Mouse (Mus musculus) kidney, adult 2 months (tissue): ENCODE data around the gene Txnip. TPM values are rescaled to one million over a fixed set of nuclear protein-coding genes. Genes with fewer than 3 reads are reported as not detected.
"Not testable (repeated sequence)": the region's sequence is repeated elsewhere in the genome, so short reads cannot be mapped to it uniquely, and the experiment has no call there.

Experiments used
- DNase-seq: peaks from one replicate; pipeline ENCODE4 v3.0.0; 2021
- H3K27ac ChIP-seq: fragments of 200-500 bp; 2 replicates; pipeline ENCODE4 v1.5.1; 2012; ENCODE audit warnings: low read depth, low read length, control low read depth, inconsistent platforms; ENCODE audit not compliant: insufficient read depth
- H3K27me3 ChIP-seq: fragments of 200-500 bp; replicated peaks from 2 replicates; pipeline ENCODE4 v1.6.1; 2012; ENCODE audit warnings: mild to moderate bottlenecking, moderate library complexity, low read length, inconsistent platforms; ENCODE audit not compliant: control insufficient read depth, insufficient read depth
- H3K36me3 ChIP-seq: fragments of 200-500 bp; 2 replicates; pipeline ENCODE4 v1.6.1; 2012; ENCODE audit warnings: mild to moderate bottlenecking, moderate library complexity, low read length, inconsistent platforms; ENCODE audit not compliant: control insufficient read depth, insufficient read depth
- H3K4me1 ChIP-seq: fragments of 200-500 bp; 2 replicates; pipeline ENCODE4 v1.6.1; 2011; ENCODE audit warnings: low read length; ENCODE audit not compliant: control insufficient read depth, insufficient read depth
- H3K4me3 ChIP-seq: fragments of 200-500 bp; 2 replicates; pipeline ENCODE4 v1.5.1; 2011; ENCODE audit warnings: mild to moderate bottlenecking, low read depth, low read length, control low read depth; ENCODE audit not compliant: insufficient read depth
- CTCF ChIP-seq: fragments of 200-500 bp; conservative IDR thresholded peaks from 2 replicates; pipeline ENCODE4 v1.5.1; 2011; ENCODE audit warnings: low read depth, mild to moderate bottlenecking, control low read depth, low read length, moderate library complexity, mixed read lengths; ENCODE audit not compliant: insufficient read depth, insufficient read length
- POLR2A ChIP-seq: fragments of 200-500 bp; IDR thresholded peaks from one replicate; pipeline ENCODE4 v1.6.1; 2011; ENCODE audit warnings: low read depth, low read length, control low read depth
- WGBS: fragments of 180-500 bp; shearing (Covaris S2); methylation state at CpG from one replicate; pipeline ENCODE4 v1.1.7; 2018; 5-methylcytosine and 5-hydroxymethylcytosine counted together
- polyA plus RNA-seq: library from polyadenylated mRNA; depleted of rRNA; stranded (reverse); fragments of >200 nt; gene quantifications from 2 replicates; pipeline ENCODE4 v1.2.3, GENCODE M21; 2012; rRNA removed

Gene Txnip
- polyA plus RNA-seq, 1 experiment: 518 TPM

DNA sequence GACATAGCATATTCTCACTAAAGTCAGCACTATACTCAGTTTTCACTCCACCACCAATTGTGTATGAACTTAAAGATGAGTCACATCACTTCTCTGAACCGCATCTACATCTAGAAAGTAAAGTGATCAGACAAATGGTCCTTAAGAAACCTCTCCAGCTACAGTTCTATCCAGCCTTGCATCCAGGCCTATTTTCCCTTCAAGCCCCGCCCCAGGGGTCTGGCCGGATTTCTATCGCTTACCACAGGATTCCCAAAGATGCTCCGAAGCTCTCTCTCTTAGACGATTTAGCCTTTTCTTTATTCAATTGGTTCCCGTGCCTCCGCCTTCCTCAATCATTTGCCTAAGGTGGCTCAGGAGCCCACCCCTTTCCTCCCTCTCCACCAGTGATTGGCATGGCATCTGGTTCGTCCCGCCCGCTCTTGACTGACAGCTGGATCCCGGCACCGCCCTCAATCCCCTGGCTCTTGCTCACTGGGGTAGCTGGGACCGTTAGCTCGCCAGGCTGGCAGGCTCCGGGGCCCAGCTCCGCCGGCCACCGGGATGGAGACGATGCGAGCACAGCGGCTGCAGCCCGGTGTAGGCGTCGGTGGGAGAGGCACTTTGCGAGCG is 43.0 kb downstream of the Txnip start, which contains the start of gene Lix1l:
TSS of gene Lix1l (plus strand) at position 511 of the 612 bp plus-strand sequence.
- WGBS: 1% methylated on average over 27 of the region's 27 CpGs
- DNase-seq: peak; percentile 96
- H3K36me3 ChIP-seq: no peaks in the 10 kb centered on the region

GRCm38 (mm10) chr3:96601251-96601787 is 43.6 kb downstream of the Txnip start:
- no peak for TF ChIP-seq CTCF
- peak; percentile 35 for TF ChIP-seq POLR2A
- H3K4me3 ChIP-seq: peak overlapping the region; percentile 62
- H3K27me3 ChIP-seq: 0 out of 2 replicates have a peak, but pooled peaks cover 1% of the 10 kb centered on the region
- peak; percentile 83 for DNase-seq
- H3K36me3 ChIP-seq: no peaks in the 10 kb centered on the region
- peak overlapping the region; percentile 61; the same call in 1 of the 2 replicates for H3K27ac ChIP-seq
- H3K4me1 ChIP-seq: no peaks in the 10 kb centered on the region
- WGBS: 3% methylated on average over 39 of the region's 40 CpGs

More for the DNA sequence above, 43.0 kb downstream of the Txnip start, which contains the start of gene Lix1l:
- Histone ChIP-seq H3K4me3 (peak within 1 kb of the TSS; percentile 62), H3K27ac (peak within 1 kb of the TSS; percentile 61; the same call in 1 of the 2 replicates), H3K27me3 (0 out of 2 replicates have a peak, but pooled peaks cover 1% of the 10 kb centered on the region), H3K4me1 (no peaks in the 10 kb centered on the region)
- no peak for TF ChIP-seq POLR2A
- TF ChIP-seq CTCF: no peak

DNA sequence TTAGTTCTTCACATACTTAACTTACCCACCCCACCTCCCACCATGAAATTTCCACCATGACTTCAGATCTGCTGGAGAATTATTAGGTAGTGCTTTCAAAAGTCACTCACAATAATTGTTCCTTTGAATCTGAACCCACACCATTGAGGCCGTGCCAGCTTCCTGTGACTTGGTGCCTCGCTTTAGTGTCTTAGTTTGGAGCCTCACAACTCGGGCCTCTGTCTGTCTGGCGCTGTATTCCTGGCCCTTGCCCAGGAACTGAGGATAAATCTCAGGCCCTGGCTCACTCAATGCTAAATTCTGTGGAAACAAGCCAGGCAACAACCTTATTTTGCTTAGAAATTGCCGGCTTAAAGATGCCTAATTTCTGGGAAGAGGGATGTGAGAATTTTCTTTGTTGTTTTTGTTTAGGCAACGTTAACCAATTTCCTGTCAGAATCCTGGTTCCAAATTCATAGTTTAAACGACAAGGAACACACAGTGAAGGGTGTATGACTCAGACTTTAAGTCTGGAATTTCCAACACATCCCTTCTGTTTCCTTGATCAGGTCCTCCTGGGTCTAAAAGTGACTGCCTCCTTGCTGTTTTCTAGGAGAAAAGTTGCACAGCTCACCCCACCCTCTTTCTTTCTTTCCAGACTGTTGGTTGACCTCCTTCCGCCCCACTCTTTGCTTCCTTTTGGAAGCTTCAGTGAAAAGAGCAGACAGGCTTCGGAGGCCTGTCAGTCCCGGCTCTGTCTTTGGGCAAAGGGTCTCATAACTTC is 44.4 kb downstream of the Txnip start:
- 36% methylated on average over 10 of the region's 10 CpGs for WGBS

DNA sequence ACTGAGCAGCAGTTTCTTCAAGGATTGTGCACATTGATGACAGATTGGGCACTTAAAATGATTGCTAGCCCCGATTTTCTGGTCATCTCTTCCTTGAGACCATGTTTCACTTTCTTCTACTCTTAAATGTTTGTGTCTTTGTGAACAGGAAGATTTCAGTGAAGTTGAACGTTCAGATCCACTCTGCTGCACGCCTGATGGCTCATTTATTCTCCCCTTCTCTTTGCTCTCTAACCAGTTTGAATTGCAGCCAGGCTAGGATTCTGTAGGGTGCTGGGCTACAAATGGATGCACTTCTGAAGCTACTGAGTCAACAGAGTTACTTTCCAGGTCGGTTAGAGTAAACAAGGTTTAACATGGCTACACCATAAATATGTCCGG is 44.9 kb downstream of the Txnip start:
- Histone ChIP-seq H3K27ac (peak overlapping the region; percentile 49; the same call in 1 of the 2 replicates), H3K4me1 (no peaks in the 10 kb centered on the region), H3K36me3 (no peaks in the 10 kb centered on the region), H3K4me3 (no peak overlapping the region), H3K27me3 (0 out of 2 replicates have a peak, but pooled peaks cover 1% of the 10 kb centered on the region)
- no peak for DNase-seq
- TF ChIP-seq CTCF: no peak
- TF ChIP-seq POLR2A: no peak
- WGBS: 17% methylated on average over 5 of the region's 5 CpGs

More for the DNA sequence above, 44.4 kb downstream of the Txnip start:
- H3K4me1 ChIP-seq: no peaks in the 10 kb centered on the region
- no peak overlapping the region; the same call in 1 of the 2 replicates for H3K4me3 ChIP-seq
- H3K27ac ChIP-seq: peak overlapping the region; percentile 61
- TF ChIP-seq CTCF (no peak), POLR2A (no peak)
- DNase-seq: peak; percentile 43
- H3K36me3 ChIP-seq: no peaks in the 10 kb centered on the region
- H3K27me3 ChIP-seq: 0 out of 2 replicates have a peak, but pooled peaks cover 1% of the 10 kb centered on the region

DNA sequence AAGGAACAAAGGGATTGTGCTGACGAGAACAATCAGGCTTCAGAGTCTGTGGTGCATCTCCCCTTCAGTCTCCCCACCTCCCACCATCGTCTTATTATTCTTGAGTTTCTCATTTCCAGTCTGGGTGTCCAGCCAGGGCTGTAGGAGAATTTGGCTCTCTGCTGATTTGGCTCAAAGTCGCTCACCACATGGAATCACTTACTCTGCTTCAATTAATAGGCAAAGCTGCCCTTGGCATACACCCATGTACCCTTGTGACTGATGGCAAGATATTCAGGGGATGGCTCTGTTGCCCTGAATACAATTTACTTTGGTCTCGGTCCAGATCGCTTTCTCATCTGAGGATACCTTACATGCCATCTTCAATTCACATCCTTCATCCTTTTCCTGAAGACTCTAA is 45.6 kb downstream of the Txnip start:
- Histone ChIP-seq H3K4me1 (no peaks in the 10 kb centered on the region), H3K36me3 (no peaks in the 10 kb centered on the region), H3K27me3 (no peaks in the 10 kb centered on the region), H3K4me3 (no peak overlapping the region), H3K27ac (no peak overlapping the region)
- TF ChIP-seq POLR2A (no peak), CTCF (no peak)
- no peak for DNase-seq
- 45% methylated on average over 5 of the region's 5 CpGs for WGBS

- H3K27ac ChIP-seq, H3K36me3 ChIP-seq, DNase-seq, H3K4me3 ChIP-seq, H3K4me1 ChIP-seq, H3K27me3 ChIP-seq: not testable (repeated sequence)
- 92% methylated on average over 4 of the region's 4 CpGs for WGBS
These were observed 48.2 kb downstream of the Txnip start for GRCm38 (mm10) chr3:96606007-96606406.

DNA sequence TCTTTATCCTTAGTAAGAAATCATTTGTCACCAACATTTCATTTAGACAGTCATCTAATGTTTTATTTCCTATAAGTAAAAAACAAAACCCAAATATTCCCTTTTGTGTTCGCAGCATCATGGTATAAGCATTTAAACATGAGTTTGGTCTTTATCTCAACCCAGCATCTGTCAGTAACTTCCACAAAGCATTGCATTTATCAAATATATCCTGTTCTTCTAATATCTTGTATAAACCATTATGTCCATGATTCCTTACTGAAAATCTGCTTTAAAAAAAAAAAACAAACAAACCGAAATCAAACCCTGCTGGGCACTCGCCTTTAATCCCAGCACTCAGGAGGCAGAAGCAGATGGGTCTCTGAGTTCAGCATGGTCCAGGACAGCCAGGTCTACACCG is 48.9 kb downstream of the Txnip start:
- Histone ChIP-seq H3K4me1 (no peaks in the 10 kb centered on the region), H3K4me3 (no peak overlapping the region), H3K27me3 (no peaks in the 10 kb centered on the region), H3K36me3 (no peaks in the 10 kb centered on the region), H3K27ac (no peak overlapping the region)
- 90% methylated on average over 4 of the region's 4 CpGs for WGBS
- DNase-seq: no peak
- TF ChIP-seq CTCF: no peak
- TF ChIP-seq POLR2A: no peak

Other genes with a start within 250 kb of the Txnip start
- gene BC107364, start 105.7 kb upstream of the Txnip start, polyA plus RNA-seq: 0.08 and 0.14 TPM in 2 replicates
- 0.23 and 3.9 TPM in 2 replicates for gene Hfe2, start 32.8 kb upstream of the Txnip start, polyA plus RNA-seq
- 0.20 TPM in 1 of 2 replicates, not detected in the other for gene Gm16253, start 19.0 kb downstream of the Txnip start, polyA plus RNA-seq
- 14.5 and 15.3 TPM in 2 replicates for gene Polr3gl, start 36.2 kb downstream of the Txnip start, polyA plus RNA-seq
- 0.23 and 0.38 TPM in 2 replicates for gene Ankrd34a, start 38.7 kb downstream of the Txnip start, polyA plus RNA-seq
- 7.7 and 9.6 TPM in 2 replicates for gene Lix1l, start 43.2 kb downstream of the Txnip start, polyA plus RNA-seq
- gene Rbm8a, start 72.0 kb downstream of the Txnip start, polyA plus RNA-seq: 7.8 and 16.1 TPM in 2 replicates
- 57.6 and 57.7 TPM in 2 replicates for gene Pex11b, start 77.4 kb downstream of the Txnip start, polyA plus RNA-seq
- gene Gm42957, start 77.5 kb downstream of the Txnip start, polyA plus RNA-seq: 0.07 TPM in 1 of 2 replicates, not detected in the other
- gene Itga10, start 87.6 kb downstream of the Txnip start, polyA plus RNA-seq: 1.2 and 1.6 TPM in 2 replicates
- 0.38 and 0.45 TPM in 2 replicates for gene Ankrd35, start 112.2 kb downstream of the Txnip start, polyA plus RNA-seq
- 21.0 and 23.2 TPM in 2 replicates for gene Pias3, start 138.4 kb downstream of the Txnip start, polyA plus RNA-seq
- gene Nudt17, start 150.6 kb downstream of the Txnip start, polyA plus RNA-seq: 2.0 and 3.6 TPM in 2 replicates
- 32.2 and 34.6 TPM in 2 replicates for gene Polr3c, start 169.7 kb downstream of the Txnip start, polyA plus RNA-seq
- 20.7 and 23.5 TPM in 2 replicates for gene Rnf115, start 169.7 kb downstream of the Txnip start, polyA plus RNA-seq